Mouse (Mus musculus): ENCODE measurements around the gene Inka1. TPM values are rescaled to one million over a fixed set of nuclear protein-coding genes. Genes with fewer than 3 reads are reported as not detected.
"Not testable (repeated sequence)": the region's sequence is repeated elsewhere in the genome, so short reads cannot be mapped to it uniquely, and the experiment has no call there.

Gene Inka1
- total RNA-seq (2021): 10 to 100 TPM in 1 of 2 experiments, 1 to 10 TPM in 1; 9.7 to 10.8 TPM
- long read RNA-seq, experiment 1, transcript Inka1-201 (2 exons, 1,025 nt): major isoform, 9 of 10 reads
- long read RNA-seq, experiment 1, partial matches to known transcripts: 0 of 10 reads
- long read RNA-seq, experiment 1, other reads (novel, unspliced or antisense): 0 of 10 reads
- long read RNA-seq, experiment 2, partial matches to known transcripts: 0 of 2 reads
- long read RNA-seq, experiment 2, other reads (novel, unspliced or antisense): 0 of 2 reads

- DNase-seq (ENCODE audit: low spot score in 2 of 2): peak; percentile 68 to 73
- Histone ChIP-seq H3K27ac (peak within 1 kb of the TSS; percentile 96), H3K4me3 (peak within 1 kb of the TSS; percentile 81)
- TF ChIP-seq CTCF (conservative IDR thresholded peaks at IDR 0.05): peak; percentile 42
Measured at GRCm38 (mm10) chr9:107985131-107986119, at the start of gene Inka1. Gene Inka1 (minus strand): TSS chr9:107985879.

GRCm38 (mm10) chr9:108032126-108032525 is 46.4 kb upstream of the Inka1 start:
- no peak overlapping the region for H3K27ac ChIP-seq
- H3K4me3 ChIP-seq: no peak overlapping the region
- no peak for DNase-seq (ENCODE audit: low spot score in 2 of 2)
- TF ChIP-seq CTCF (conservative IDR thresholded peaks at IDR 0.05): no peak

- TF ChIP-seq CTCF (conservative IDR thresholded peaks at IDR 0.05): peak; percentile 53
- no peak for DNase-seq (ENCODE audit: low spot score in 2 of 2)
- Histone ChIP-seq H3K4me3 (no peak overlapping the region), H3K27ac (no peak overlapping the region)
Measured at GRCm38 (mm10) chr9:108027867-108028266, 42.2 kb upstream of the Inka1 start.

- no peak for DNase-seq (ENCODE audit: low spot score in 2 of 2)
- H3K27ac ChIP-seq: no peak overlapping the region
- H3K4me3 ChIP-seq: no peak overlapping the region
- TF ChIP-seq CTCF (conservative IDR thresholded peaks at IDR 0.05): peak; percentile 63
Measured at GRCm38 (mm10) chr9:108026584-108026983, 40.9 kb upstream of the Inka1 start.

- H3K27ac ChIP-seq: peak overlapping the region; percentile 47; the same call in 1 of the 2 replicates
- H3K4me3 ChIP-seq: no peak overlapping the region
- no peak for TF ChIP-seq CTCF (conservative IDR thresholded peaks at IDR 0.05)
- no peak for DNase-seq (ENCODE audit: low spot score in 2 of 2)
Measured at GRCm38 (mm10) chr9:108023216-108023615, 37.5 kb upstream of the Inka1 start.

GRCm38 (mm10) chr9:108020741-108021140 is 35.1 kb upstream of the Inka1 start:
- peak overlapping the region; percentile 1; the same call in 1 of the 2 replicates for H3K27ac ChIP-seq
- no peak for DNase-seq (ENCODE audit: low spot score in 2 of 2)
- H3K4me3 ChIP-seq: no peak overlapping the region
- TF ChIP-seq CTCF (conservative IDR thresholded peaks at IDR 0.05): no peak

- no peak for DNase-seq (ENCODE audit: low spot score in 2 of 2)
- no peak overlapping the region; the same call in 1 of the 2 replicates for H3K27ac ChIP-seq
Measured at GRCm38 (mm10) chr9:108017127-108017526, 31.4 kb upstream of the Inka1 start.

GRCm38 (mm10) chr9:108013577-108013976 is 27.9 kb upstream of the Inka1 start:
- peak; percentile 51 for TF ChIP-seq CTCF (conservative IDR thresholded peaks at IDR 0.05)
- H3K4me3 ChIP-seq; DNase-seq (ENCODE audit: low spot score in 2 of 2); H3K27ac ChIP-seq: not testable (repeated sequence)

More at GRCm38 (mm10) chr9:108017127-108017526, 31.4 kb upstream of the Inka1 start:
- no peak for TF ChIP-seq CTCF (conservative IDR thresholded peaks at IDR 0.05)
- no peak overlapping the region for H3K4me3 ChIP-seq

- Histone ChIP-seq H3K4me3 (no peak overlapping the region), H3K27ac (peak overlapping the region; percentile 18; the same call in 1 of the 2 replicates)
- TF ChIP-seq CTCF (conservative IDR thresholded peaks at IDR 0.05): no peak
- no peak for DNase-seq (ENCODE audit: low spot score in 2 of 2)
Measured at GRCm38 (mm10) chr9:108010385-108010784, 24.7 kb upstream of the Inka1 start.

GRCm38 (mm10) chr9:108008041-108008440 is 22.4 kb upstream of the Inka1 start:
- Histone ChIP-seq H3K4me3 (no peak overlapping the region), H3K27ac (no peak overlapping the region)
- no peak for TF ChIP-seq CTCF (conservative IDR thresholded peaks at IDR 0.05)

GRCm38 (mm10) chr9:108003531-108003890 is 17.8 kb upstream of the Inka1 start:
- DNase-seq (ENCODE audit: low spot score in 2 of 2): peak in 1 of 2 experiments; percentile 16
- TF ChIP-seq CTCF (conservative IDR thresholded peaks at IDR 0.05): no peak
- Histone ChIP-seq H3K27ac (peak overlapping the region; percentile 100), H3K4me3 (peak overlapping the region; percentile 93)

More at GRCm38 (mm10) chr9:108008041-108008440, 22.4 kb upstream of the Inka1 start:
- DNase-seq (ENCODE audit: low spot score in 2 of 2): no peak

- H3K27ac ChIP-seq: peak overlapping the region; percentile 100
- DNase-seq (ENCODE audit: low spot score in 2 of 2): peak in 1 of 2 experiments; percentile 19
- no peak for TF ChIP-seq CTCF (conservative IDR thresholded peaks at IDR 0.05)
- peak overlapping the region; percentile 93 for H3K4me3 ChIP-seq
Measured at GRCm38 (mm10) chr9:108002778-108003530, 17.3 kb upstream of the Inka1 start.
